Mouse (Mus musculus) forebrain, embryonic 14.5 days (tissue): ENCODE data around the gene Lrp1. TPM values are rescaled to one million over a fixed set of nuclear protein-coding genes. Genes with fewer than 3 reads are reported as not detected.

Source experiments
- ATAC-seq: fragments of 200-750 bp; cut with Nextera tagmentation; 2 replicates; pipeline ENCODE4 v1.8.0; 2017; ENCODE audit warnings: mild to moderate bottlenecking, moderate library complexity
- DNase-seq: peaks from one replicate; pipeline ENCODE4 v3.0.0-alpha.2; 2015; ENCODE audit warnings: low spot score
- H3K27ac ChIP-seq: fragments of 300-500 bp; sonication (generic); 2 replicates; pipeline ENCODE4 v1.5.1; 2014; ENCODE audit warnings: low read depth, mild to moderate bottlenecking, control low read depth, low read length, moderate library complexity
- H3K27me3 ChIP-seq: fragments of 300-500 bp; sonication (generic); replicated peaks from 2 replicates; pipeline ENCODE4 v1.6.1; 2014; ENCODE audit warnings: low read length, control low read depth, mixed read lengths; ENCODE audit not compliant: control insufficient read depth, insufficient read depth
- H3K36me3 ChIP-seq: fragments of 300-500 bp; sonication (generic); 2 replicates; pipeline ENCODE4 v1.6.1; 2014; ENCODE audit warnings: low read length, control low read depth; ENCODE audit not compliant: control insufficient read depth, insufficient read depth
- H3K4me1 ChIP-seq: fragments of 300-500 bp; sonication (generic); 2 replicates; pipeline ENCODE4 v1.6.1; 2014; ENCODE audit warnings: antibody characterized with exemption, low read length, control low read depth; ENCODE audit not compliant: control insufficient read depth, insufficient read depth
- H3K4me2 ChIP-seq: fragments of 300-500 bp; sonication (generic); 2 replicates; pipeline ENCODE4 v1.6.1; 2014; ENCODE audit warnings: mild to moderate bottlenecking, control low read depth, low read length
- H3K4me3 ChIP-seq: fragments of 300-500 bp; sonication (generic); 2 replicates; pipeline ENCODE4 v1.5.1; 2014; ENCODE audit warnings: low read depth, low read length, control low read depth
- H3K9ac ChIP-seq: fragments of 300-500 bp; sonication (generic); 2 replicates; pipeline ENCODE4 v1.6.1; 2014; ENCODE audit warnings: mild to moderate bottlenecking, low read length, control low read depth, moderate library complexity
- H3K9me3 ChIP-seq: fragments of 300-500 bp; sonication (generic); replicated peaks from 2 replicates; pipeline ENCODE4 v1.6.1; 2016; ENCODE audit warnings: low read length, control low read depth, mixed read lengths; ENCODE audit not compliant: control insufficient read depth
- WGBS: fragments of 180-500 bp; shearing (Covaris S2); extraction: QIAGEN DNeasy Blood & Tissue Kit; methylation state at CpG from one replicate; pipeline ENCODE4 v1.1.7; 2014; 5-methylcytosine and 5-hydroxymethylcytosine counted together
- polyA plus RNA-seq: library from polyadenylated mRNA; unstranded; fragments of >200 nt; fragmentation: Nextera tagmentation; extraction: Ambion mirVana; gene quantifications from 2 replicates; pipeline ENCODE4 v1.2.1, GENCODE M21; 2014

Lrp1 gene
- polyA plus RNA-seq, 1 experiment from 2014 or later, result 60.2 TPM

DNA sequence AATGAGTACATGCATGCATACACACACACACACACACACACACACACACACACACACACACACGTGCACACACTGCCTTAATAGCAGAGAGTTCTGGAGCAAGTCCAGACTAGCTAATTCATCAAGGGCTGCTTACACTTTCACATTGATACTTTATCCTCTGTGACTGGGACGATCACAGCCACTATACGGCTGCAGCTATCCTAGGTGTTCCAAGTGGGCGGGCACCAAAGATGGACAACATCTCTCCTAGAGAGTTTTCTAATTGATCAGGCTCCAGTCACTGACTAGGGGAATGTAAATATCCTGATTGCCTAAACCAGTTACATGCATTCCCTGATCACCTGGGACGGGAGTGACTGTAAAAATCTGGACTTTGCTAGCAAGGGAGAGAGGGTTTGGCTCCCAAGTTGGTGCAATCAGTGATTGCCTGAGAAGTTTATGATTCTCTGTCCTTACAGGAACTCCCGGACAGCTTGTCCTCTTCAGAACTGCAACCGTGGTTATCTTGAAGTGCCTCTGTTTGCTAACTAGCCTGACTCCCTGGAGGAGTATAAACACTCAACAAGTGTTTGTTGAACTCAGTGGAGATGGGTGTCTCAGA, 11.8 kb upstream of the Lrp1 start:
- Histone ChIP-seq H3K9me3 (no peaks in the 10 kb centered on the region), H3K4me1 (no peaks in the 10 kb centered on the region), H3K9ac (no peak overlapping the region), H3K4me2 (no peak overlapping the region), H3K36me3 (no peaks in the 10 kb centered on the region), H3K27ac (no peak overlapping the region), H3K27me3 (no peaks in the 10 kb centered on the region), H3K4me3 (no peak overlapping the region)
- 79% methylated on average over 7 of the region's 7 CpGs for WGBS
- DNase-seq (no peak), ATAC-seq (no peak)

GRCm38 (mm10) chr10:127631261-127632214, 10.6 kb upstream of the Lrp1 start:
- Histone ChIP-seq H3K4me1 (no peaks in the 10 kb centered on the region), H3K4me2 (no peak overlapping the region), H3K36me3 (no peaks in the 10 kb centered on the region), H3K9ac (no peak overlapping the region), H3K27ac (no peak overlapping the region), H3K27me3 (no peaks in the 10 kb centered on the region), H3K4me3 (no peak overlapping the region), H3K9me3 (no peaks in the 10 kb centered on the region)
- DNase-seq (no peak), ATAC-seq (no peak)
- 88% methylated on average over 10 of the region's 10 CpGs for WGBS

GRCm38 (mm10) chr10:127626433-127626832, 5.5 kb upstream of the Lrp1 start:
- H3K9me3 ChIP-seq, result no peaks in the 10 kb centered on the region
- no peak overlapping the region for H3K27ac ChIP-seq
- no peak overlapping the region for H3K4me2 ChIP-seq
- no peak overlapping the region for H3K4me3 ChIP-seq
- H3K36me3 ChIP-seq, result no peaks in the 10 kb centered on the region
- DNase-seq (no peak), ATAC-seq (no peak)
- no peaks in the 10 kb centered on the region for H3K27me3 ChIP-seq
- 81% methylated on average over 3 of the region's 3 CpGs for WGBS
- no peak overlapping the region for H3K9ac ChIP-seq
- 0 out of 2 replicates have a peak, but pooled peaks cover 2% of the 10 kb centered on the region for H3K4me1 ChIP-seq

DNA sequence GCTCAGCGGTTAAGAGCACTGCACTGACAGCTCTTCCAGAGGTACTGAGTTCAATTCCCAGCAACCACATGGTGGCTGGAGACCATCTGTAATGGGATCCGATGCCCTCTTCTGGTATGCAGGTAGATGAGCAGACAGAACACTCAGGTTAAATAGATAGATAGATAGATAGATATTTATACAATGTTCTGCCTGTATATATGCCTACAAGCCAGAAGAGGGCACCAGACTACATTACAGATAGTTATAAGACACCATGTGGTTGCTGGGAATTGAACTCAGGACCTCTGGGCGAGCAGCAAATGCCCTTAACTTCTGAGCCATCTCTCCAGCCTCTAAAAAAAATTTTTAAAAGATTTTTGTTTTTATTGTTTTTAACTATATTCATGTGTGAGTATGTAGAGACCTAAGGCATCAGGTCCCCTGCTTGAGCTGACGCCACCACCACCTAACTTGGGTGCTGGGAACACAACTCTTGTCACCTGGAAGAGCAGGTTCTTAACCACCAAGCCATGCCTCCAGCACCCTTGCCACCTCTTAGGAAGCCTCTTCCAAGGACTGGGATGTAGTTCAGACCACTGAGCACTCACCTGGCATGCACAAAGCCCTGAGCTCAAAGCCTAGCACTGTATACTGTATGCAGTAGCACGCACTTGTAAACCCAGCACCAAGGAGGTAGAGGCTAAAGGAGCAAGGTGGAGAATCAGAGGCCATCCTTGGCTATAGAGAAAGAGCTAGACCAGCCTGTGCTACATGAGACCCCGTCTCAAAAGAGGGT, 2.7 kb upstream of the Lrp1 start:
- ATAC-seq (no peak), DNase-seq (no peak)
- no peaks in the 10 kb centered on the region for H3K27me3 ChIP-seq
- H3K9ac ChIP-seq, result no peak overlapping the region
- 94% methylated on average over 6 of the region's 6 CpGs for WGBS
- no peak overlapping the region for H3K27ac ChIP-seq
- no peak overlapping the region for H3K4me2 ChIP-seq
- no peaks in the 10 kb centered on the region for H3K9me3 ChIP-seq
- no peak overlapping the region for H3K4me3 ChIP-seq
- H3K4me1 ChIP-seq, result peaks cover 13% of the 10 kb centered on the region
- H3K36me3 ChIP-seq, result no peaks in the 10 kb centered on the region

GRCm38 (mm10) chr10:127622661-127623060, 1.7 kb upstream of the Lrp1 start:
- DNase-seq, result no peak
- Histone ChIP-seq H3K4me1 (peaks cover 21% of the 10 kb centered on the region), H3K27ac (no peak overlapping the region), H3K4me3 (no peak overlapping the region), H3K9me3 (no peaks in the 10 kb centered on the region), H3K4me2 (no peak overlapping the region), H3K36me3 (no peaks in the 10 kb centered on the region), H3K27me3 (no peaks in the 10 kb centered on the region), H3K9ac (no peak overlapping the region)
- no peak for ATAC-seq
- WGBS, result 70% methylated on average over 4 of the region's 4 CpGs

DNA sequence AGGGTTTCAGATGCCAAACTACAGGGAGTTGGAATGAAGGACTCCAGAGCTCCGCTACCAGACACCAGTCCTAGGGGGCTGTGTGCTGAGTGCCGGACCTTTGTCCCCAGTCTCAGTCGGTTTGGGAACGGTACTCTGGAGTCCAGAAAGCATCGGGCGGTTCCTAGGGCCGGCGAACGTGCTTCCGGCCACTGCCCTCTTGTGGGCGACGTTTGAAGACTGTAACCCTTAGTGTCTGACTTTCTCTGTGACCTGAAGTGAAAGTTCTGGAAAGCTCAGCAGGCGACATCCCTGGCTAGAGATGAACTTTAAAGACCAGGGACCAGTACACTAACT, 1.1 kb upstream of the Lrp1 start:
- ATAC-seq, result 0 out of 2 replicates have a peak, but pooled peaks have one; percentile 13
- peak; percentile 39 for DNase-seq
- H3K27me3 ChIP-seq, result no peaks in the 10 kb centered on the region

DNA sequence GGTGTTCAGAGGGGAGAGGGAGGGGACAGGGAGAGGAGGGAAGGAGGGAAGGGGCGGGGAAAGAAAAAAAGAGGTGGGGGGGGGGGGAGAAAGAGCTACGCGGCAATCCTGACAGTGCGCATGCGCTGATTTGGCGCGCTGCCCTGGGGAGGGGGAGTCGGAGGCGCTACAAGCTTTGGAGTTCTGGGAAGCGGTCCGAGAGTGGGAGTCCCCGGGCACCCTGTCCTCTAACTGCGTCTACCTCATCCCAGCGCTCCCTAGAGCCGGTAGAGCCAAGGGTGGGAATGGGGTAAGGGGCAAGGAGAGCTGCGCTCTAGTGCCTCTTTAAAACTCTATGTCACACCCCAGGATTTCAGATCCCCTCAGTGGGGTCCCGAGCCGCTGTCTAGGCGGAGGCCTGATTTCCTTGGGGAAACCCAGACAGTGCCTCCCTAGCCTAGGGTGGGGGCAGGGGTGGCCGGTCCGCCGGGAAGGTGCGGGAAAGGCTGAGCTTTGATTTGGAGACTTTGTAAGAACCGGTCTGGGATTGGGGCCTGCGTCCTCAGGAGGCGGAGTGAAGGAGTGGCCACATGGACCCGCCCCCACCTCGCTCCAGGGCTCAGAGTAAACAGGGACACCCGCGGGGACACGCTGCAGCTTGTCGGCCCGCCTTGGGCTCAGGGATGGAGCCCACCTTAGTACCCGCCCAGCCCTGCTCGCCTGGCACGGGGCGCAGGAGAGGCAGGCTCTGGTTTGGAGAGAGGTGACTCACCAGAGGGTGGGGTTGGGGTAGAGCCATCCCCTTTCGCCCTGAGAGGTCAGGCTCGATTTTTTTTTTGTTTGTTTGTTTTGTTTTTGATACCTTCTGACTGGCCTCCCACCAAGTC, 476 bp upstream of the Lrp1 start:
- 2% methylated on average over 37 of the region's 39 CpGs for WGBS

More for the DNA sequence above, 1.1 kb upstream of the Lrp1 start:
- Histone ChIP-seq H3K9ac (peak overlapping the region; percentile 94), H3K9me3 (no peaks in the 10 kb centered on the region), H3K27ac (0 out of 2 replicates have a peak overlapping the region, but pooled peaks have one; percentile 87), H3K4me2 (peak overlapping the region; percentile 84), H3K4me1 (peaks cover 26% of the 10 kb centered on the region), H3K4me3 (peak overlapping the region; percentile 73), H3K36me3 (no peaks in the 10 kb centered on the region)
- 1% methylated on average over 13 of the region's 13 CpGs for WGBS

DNA sequence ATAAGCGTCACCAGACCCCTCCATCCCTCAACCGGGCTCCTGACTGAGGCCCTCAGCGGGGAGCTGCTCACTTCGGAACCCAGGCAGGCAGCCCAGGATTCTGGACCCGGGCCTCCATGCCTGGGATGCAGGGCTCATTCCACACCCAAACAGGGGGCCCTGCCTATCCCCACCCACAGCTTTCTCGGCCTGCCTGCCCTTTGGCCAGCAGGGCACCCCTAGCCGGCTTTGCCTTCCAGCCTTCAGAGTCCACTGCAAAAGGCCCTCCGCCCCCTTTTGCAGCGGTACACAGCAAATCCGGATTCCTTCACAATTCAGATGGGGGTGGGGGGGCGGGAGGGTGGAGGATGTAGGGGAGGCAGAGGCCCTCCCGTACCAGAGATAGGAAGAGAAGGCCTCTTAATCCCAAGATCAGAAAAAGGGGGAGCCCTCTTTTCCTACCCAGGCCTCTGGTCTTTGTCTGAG, 975 bp downstream of the Lrp1 start:
- under 1% methylated on average over 12 of the region's 12 CpGs for WGBS
- no peaks in the 10 kb centered on the region for H3K9me3 ChIP-seq
- peak overlapping the region; percentile 87 for H3K27ac ChIP-seq
- no peaks in the 10 kb centered on the region for H3K36me3 ChIP-seq
- peak; percentile 0; the same call in 1 of the 2 replicates for ATAC-seq
- no peak for DNase-seq
- peaks cover 36% of the 10 kb centered on the region for H3K4me1 ChIP-seq
- H3K27me3 ChIP-seq, result no peaks in the 10 kb centered on the region
- H3K4me3 ChIP-seq, result peak overlapping the region; percentile 73
- peak overlapping the region; percentile 84 for H3K4me2 ChIP-seq
- peak overlapping the region; percentile 94 for H3K9ac ChIP-seq

More for the DNA sequence above, 476 bp upstream of the Lrp1 start:
- Histone ChIP-seq H3K4me2 (peak overlapping the region; percentile 84), H3K36me3 (no peaks in the 10 kb centered on the region), H3K27ac (peak overlapping the region; percentile 87), H3K4me3 (peak overlapping the region; percentile 73), H3K9me3 (no peaks in the 10 kb centered on the region), H3K27me3 (no peaks in the 10 kb centered on the region), H3K4me1 (peaks cover 30% of the 10 kb centered on the region), H3K9ac (peak overlapping the region; percentile 94)
- ATAC-seq (peak; percentile 84), DNase-seq (peak; percentile 95)
